Mouse (Mus musculus) embryonic facial prominence, embryonic 10.5 days (tissue): ENCODE results near the gene Slc25a22. TPM values are rescaled to one million over a fixed set of nuclear protein-coding genes. Genes with fewer than 3 reads are reported as not detected.

Experiments used
- DNase-seq: peaks from one replicate; pipeline ENCODE4 v3.0.0-alpha.2; 2017; ENCODE audit warnings: low spot score
- H3K27ac ChIP-seq: fragments of 300-500 bp; sonication (generic); replicated peaks from 2 replicates; pipeline ENCODE4 v1.5.1; 2016; ENCODE audit warnings: mild to moderate bottlenecking
- H3K27me3 ChIP-seq: fragments of 300-500 bp; sonication (generic); replicated peaks from 2 replicates; pipeline ENCODE4 v1.6.1; 2016; ENCODE audit warnings: low read depth, mild to moderate bottlenecking; ENCODE audit not compliant: poor library complexity, severe bottlenecking
- H3K36me3 ChIP-seq: fragments of 300-500 bp; sonication (generic); replicated peaks from 2 replicates; pipeline ENCODE4 v1.6.1; 2016; ENCODE audit warnings: mild to moderate bottlenecking, moderate library complexity
- H3K4me1 ChIP-seq: fragments of 300-500 bp; sonication (generic); 2 replicates; pipeline ENCODE4 v1.6.1; 2016
- H3K4me3 ChIP-seq: fragments of 300-500 bp; sonication (generic); 2 replicates; pipeline ENCODE4 v1.5.1; 2016; ENCODE audit warnings: mild to moderate bottlenecking, moderate library complexity
- H3K9me3 ChIP-seq: fragments of 300-500 bp; sonication (generic); 2 replicates; pipeline ENCODE4 v1.6.1; 2016; ENCODE audit warnings: mild to moderate bottlenecking
- WGBS: fragments of 180-500 bp; shearing (Covaris S2); methylation state at CpG from one replicate; pipeline ENCODE4 v1.1.7; 2016; 5-methylcytosine and 5-hydroxymethylcytosine counted together
- polyA plus RNA-seq: library from polyadenylated mRNA; unstranded; fragments of >200 nt; fragmentation: Nextera tagmentation; extraction: Ambion mirVana; gene quantifications from 2 replicates; pipeline ENCODE4 v1.2.1, GENCODE M21; 2016

Gene Slc25a22
- polyA plus RNA-seq, 1 experiment from 2014 or later: 49.3 TPM

GRCm38 (mm10) chr7:141428701-141429100 is 9.0 kb downstream of the Slc25a22 start:
- Histone ChIP-seq H3K4me3 (peak overlapping the region; percentile 53), H3K4me1 (peaks cover 37% of the 10 kb centered on the region), H3K27ac (peak overlapping the region; percentile 55), H3K27me3 (peaks cover 19% of the 10 kb centered on the region), H3K9me3 (no peaks in the 10 kb centered on the region), H3K36me3 (peaks cover 38% of the 10 kb centered on the region)
- WGBS: 50% methylated on average over 5 of the region's 5 CpGs
- no peak for DNase-seq

- DNase-seq: no peak
- no peaks in the 10 kb centered on the region for H3K9me3 ChIP-seq
- WGBS: 83% methylated on average over 12 of the region's 12 CpGs
- peaks cover 23% of the 10 kb centered on the region for H3K36me3 ChIP-seq
- no peak overlapping the region for H3K4me3 ChIP-seq
- H3K27me3 ChIP-seq: peaks cover 19% of the 10 kb centered on the region
- H3K4me1 ChIP-seq: peaks cover 27% of the 10 kb centered on the region
- no peak overlapping the region for H3K27ac ChIP-seq
These were observed 10.6 kb downstream of the Slc25a22 start for GRCm38 (mm10) chr7:141426948-141427730.

GRCm38 (mm10) chr7:141423811-141424210 is 13.9 kb downstream of the Slc25a22 start:
- H3K4me1 ChIP-seq: peaks cover 11% of the 10 kb centered on the region
- no peak overlapping the region for H3K27ac ChIP-seq
- peaks cover 19% of the 10 kb centered on the region for H3K27me3 ChIP-seq
- H3K4me3 ChIP-seq: no peak overlapping the region
- DNase-seq: no peak
- H3K36me3 ChIP-seq: no peaks in the 10 kb centered on the region; the same call in 1 of the 2 replicates
- H3K9me3 ChIP-seq: no peaks in the 10 kb centered on the region
- WGBS: 71% methylated on average over 4 of the region's 4 CpGs

- no peaks in the 10 kb centered on the region for H3K36me3 ChIP-seq
- DNase-seq: no peak
- no peak overlapping the region for H3K27ac ChIP-seq
- 82% methylated on average over 9 of the region's 9 CpGs for WGBS
- H3K4me3 ChIP-seq: no peak overlapping the region
- H3K27me3 ChIP-seq: no peaks in the 10 kb centered on the region
- no peaks in the 10 kb centered on the region for H3K4me1 ChIP-seq
- H3K9me3 ChIP-seq: no peaks in the 10 kb centered on the region
These were observed 17.5 kb downstream of the Slc25a22 start for GRCm38 (mm10) chr7:141420030-141420702.

GRCm38 (mm10) chr7:141418970-141419369 is 18.7 kb downstream of the Slc25a22 start:
- H3K27ac ChIP-seq: no peak overlapping the region
- no peak for DNase-seq
- no peaks in the 10 kb centered on the region for H3K36me3 ChIP-seq
- H3K4me3 ChIP-seq: no peak overlapping the region
- 82% methylated on average over 7 of the region's 7 CpGs for WGBS
- no peaks in the 10 kb centered on the region for H3K9me3 ChIP-seq
- H3K27me3 ChIP-seq: no peaks in the 10 kb centered on the region
- peaks cover 8% of the 10 kb centered on the region for H3K4me1 ChIP-seq

- Histone ChIP-seq H3K4me1 (peaks cover 13% of the 10 kb centered on the region), H3K27me3 (no peaks in the 10 kb centered on the region), H3K9me3 (no peaks in the 10 kb centered on the region), H3K27ac (no peak overlapping the region), H3K4me3 (no peak overlapping the region), H3K36me3 (no peaks in the 10 kb centered on the region)
- WGBS: 71% methylated on average over 8 of the region's 8 CpGs
- no peak for DNase-seq
These were observed 19.7 kb downstream of the Slc25a22 start for GRCm38 (mm10) chr7:141417731-141418681.

GRCm38 (mm10) chr7:141416144-141416841 is 21.4 kb downstream of the Slc25a22 start:
- Histone ChIP-seq H3K4me3 (no peak overlapping the region), H3K27ac (no peak overlapping the region), H3K27me3 (no peaks in the 10 kb centered on the region), H3K4me1 (peaks cover 16% of the 10 kb centered on the region), H3K36me3 (peaks cover 1% of the 10 kb centered on the region; the same call in 1 of the 2 replicates), H3K9me3 (no peaks in the 10 kb centered on the region)
- no peak for DNase-seq
- WGBS: 77% methylated on average over 6 of the region's 6 CpGs

- WGBS: under 1% methylated on average over 56 of the region's 56 CpGs
- H3K4me3 ChIP-seq: peak within 1 kb of the TSS; percentile 72
- no peaks in the 10 kb centered on the region for H3K9me3 ChIP-seq
- H3K27ac ChIP-seq: peak within 1 kb of the TSS; percentile 90
- peak; percentile 100 for DNase-seq
- no peaks in the 10 kb centered on the region for H3K27me3 ChIP-seq
- H3K4me1 ChIP-seq: peaks cover 22% of the 10 kb centered on the region
- H3K36me3 ChIP-seq: peaks cover 24% of the 10 kb centered on the region
These were observed 23.7 kb downstream of the Slc25a22 start, which contains the start of gene Gatd1 for GRCm38 (mm10) chr7:141413809-141414584. Gatd1 (minus strand) TSS chr7:141414136.

GRCm38 (mm10) chr7:141413331-141413730 is 24.4 kb downstream of the Slc25a22 start:
- DNase-seq: peak; percentile 36
- H3K9me3 ChIP-seq: no peaks in the 10 kb centered on the region
- H3K4me1 ChIP-seq: peaks cover 23% of the 10 kb centered on the region
- peaks cover 31% of the 10 kb centered on the region for H3K36me3 ChIP-seq
- 3% methylated on average over 16 of the region's 16 CpGs for WGBS
- H3K4me3 ChIP-seq: peak overlapping the region; percentile 72
- H3K27me3 ChIP-seq: no peaks in the 10 kb centered on the region
- peak overlapping the region; percentile 90 for H3K27ac ChIP-seq

GRCm38 (mm10) chr7:141411667-141412066 is 26.0 kb downstream of the Slc25a22 start:
- no peaks in the 10 kb centered on the region for H3K27me3 ChIP-seq
- DNase-seq: no peak
- WGBS: 88% methylated on average over 1 of the region's 1 CpGs

GRCm38 (mm10) chr7:141410631-141411030 is 27.1 kb downstream of the Slc25a22 start:
- peaks cover 42% of the 10 kb centered on the region for H3K36me3 ChIP-seq
- peaks cover 23% of the 10 kb centered on the region for H3K4me1 ChIP-seq
- no peak overlapping the region for H3K27ac ChIP-seq
- no peaks in the 10 kb centered on the region for H3K9me3 ChIP-seq
- DNase-seq: no peak
- no peak overlapping the region for H3K4me3 ChIP-seq
- no peaks in the 10 kb centered on the region for H3K27me3 ChIP-seq
- WGBS: 94% methylated on average over 8 of the region's 8 CpGs

More at GRCm38 (mm10) chr7:141411667-141412066, 26.0 kb downstream of the Slc25a22 start:
- Histone ChIP-seq H3K27ac (no peak overlapping the region), H3K9me3 (no peaks in the 10 kb centered on the region), H3K4me3 (0 out of 2 replicates have a peak overlapping the region, but pooled peaks have one; percentile 8), H3K36me3 (peaks cover 42% of the 10 kb centered on the region), H3K4me1 (peaks cover 23% of the 10 kb centered on the region)
